Mouse (Mus musculus) liver, embryonic 14.5 days (tissue): Measurements from ENCODE around the gene Zfp747. TPM values are rescaled to one million over a fixed set of nuclear protein-coding genes. Genes with fewer than 3 reads are reported as not detected.
"Not testable (repeated sequence)": the region's sequence is repeated elsewhere in the genome, so short reads cannot be mapped to it uniquely, and the experiment has no call there.

ENCODE experiments used
- ATAC-seq: fragments of 200-750 bp; cut with Nextera tagmentation; 2 replicates; pipeline ENCODE4 v1.8.0; 2017; ENCODE audit warnings: moderate number of reproducible peaks, mild to moderate bottlenecking, moderate library complexity; ENCODE audit not compliant: insufficient read depth
- DNase-seq, 3 experiments: peaks; one replicate each; pipeline ENCODE4 v3.0.0-alpha.2; 2012 to 2013; ENCODE audit warnings: low read depth in 3 of 3, low spot score in 3 of 3
- H3K27ac ChIP-seq: fragments of 300-500 bp; sonication (generic); 2 replicates; pipeline ENCODE4 v1.5.1; 2014; ENCODE audit warnings: moderate library complexity, mild to moderate bottlenecking, control low read depth, inconsistent platforms
- H3K27me3 ChIP-seq: fragments of 300-500 bp; sonication (generic); 2 replicates; pipeline ENCODE4 v1.6.1; 2014; ENCODE audit warnings: mild to moderate bottlenecking, low read length, moderate library complexity; ENCODE audit not compliant: control insufficient read depth, insufficient read depth
- H3K36me3 ChIP-seq: fragments of 300-500 bp; sonication (generic); replicated peaks from 2 replicates; pipeline ENCODE4 v1.6.1; 2014; ENCODE audit warnings: low read depth; ENCODE audit not compliant: control insufficient read depth, insufficient read depth
- H3K4me1 ChIP-seq, 2 experiments: fragments of 200-500 bp in 1 of 2; fragments of 300-500 bp in 1 of 2; sonication (generic) in 1 of 2; replicated peaks; 2 replicates each; pipeline ENCODE4 v1.6.1; 2012 to 2014; ENCODE audit warnings: antibody characterized with exemption in 1 of 2, inconsistent platforms in 1 of 2, low read length in 1 of 2; ENCODE audit not compliant: control insufficient read depth in 2 of 2, insufficient read depth in 2 of 2
- H3K4me2 ChIP-seq: fragments of 300-500 bp; sonication (generic); 2 replicates; pipeline ENCODE4 v1.6.1; 2014; ENCODE audit warnings: low read depth, mild to moderate bottlenecking, control low read depth, moderate library complexity
- H3K4me3 ChIP-seq, 2 experiments: fragments of 200-500 bp in 1 of 2; fragments of 300-500 bp in 1 of 2; sonication (generic) in 1 of 2; 2 replicates each; pipeline ENCODE4 v1.5.1; 2012 to 2014; ENCODE audit warnings: low read depth in 2 of 2, low read length in 2 of 2, mild to moderate bottlenecking in 2 of 2, control low read depth in 1 of 2, inconsistent platforms in 1 of 2, moderate library complexity in 1 of 2; ENCODE audit not compliant: insufficient read depth in 1 of 2
- H3K9ac ChIP-seq: fragments of 300-500 bp; sonication (generic); replicated peaks from 2 replicates; pipeline ENCODE4 v1.6.1; 2014; ENCODE audit warnings: mild to moderate bottlenecking, control low read depth, moderate library complexity
- H3K9me3 ChIP-seq: fragments of 300-500 bp; sonication (generic); 2 replicates; pipeline ENCODE4 v1.6.1; 2016; ENCODE audit warnings: low read length, mixed read lengths; ENCODE audit not compliant: control insufficient read depth
- CTCF ChIP-seq: IDR thresholded peaks from 2 replicates; pipeline ENCODE4 v1.5.1; 2016; ENCODE audit warnings: antibody characterized with exemption, low read depth, control low read depth
- EP300 ChIP-seq: IDR thresholded peaks from 2 replicates; pipeline ENCODE4 v1.6.1; 2016; ENCODE audit warnings: antibody characterized with exemption, low read depth
- WGBS: fragments of 180-500 bp; shearing (Covaris S2); extraction: QIAGEN DNeasy Blood & Tissue Kit; methylation state at CpG from one replicate; pipeline ENCODE4 v1.1.7; 2014; ENCODE audit not compliant: insufficient replicate concordance; 5-methylcytosine and 5-hydroxymethylcytosine counted together
- polyA plus RNA-seq, 2 experiments: library from polyadenylated mRNA; depleted of rRNA in 1 of 2; stranded (reverse) in 1 of 2; unstranded in 1 of 2; fragments of >200 nt; fragmentation: Nextera tagmentation in 1 of 2; extraction: Ambion mirVana in 1 of 2; gene quantifications; 2 replicates each; pipeline versions ENCODE4 v1.2.1 to v1.2.3; 2012 to 2014

Zfp747 gene
- polyA plus RNA-seq, 2 experiments = 1.2 to 1.9 TPM

DNA sequence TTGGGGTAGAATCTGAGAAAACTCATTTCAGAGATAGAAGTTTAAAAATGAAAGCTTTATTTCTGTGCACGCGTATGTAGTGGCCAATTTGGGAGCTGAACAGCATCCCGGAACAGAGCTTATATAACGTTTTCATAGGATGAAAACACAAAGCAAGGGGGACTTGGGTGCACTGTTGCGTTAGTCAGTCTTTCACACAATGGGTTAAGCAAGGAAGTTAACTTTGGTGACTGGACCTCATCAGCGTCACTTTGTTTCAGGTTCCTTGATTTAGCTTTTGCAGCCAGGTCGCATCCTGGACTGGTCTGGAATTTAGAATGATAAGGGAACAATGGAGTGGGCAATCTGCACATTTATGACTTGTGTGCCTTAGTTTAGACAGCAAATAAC, 18.1 kb upstream of the Zfp747 start:
- no peak for ATAC-seq
- no peaks in the 10 kb centered on the region for H3K27me3 ChIP-seq
- H3K9ac ChIP-seq = peak overlapping the region; percentile 46
- H3K4me1 ChIP-seq = peaks cover 5 to 12% of the 10 kb centered on the region in 2 experiments
- WGBS = 13% methylated on average over 7 of the region's 7 CpGs
- TF ChIP-seq CTCF (no peak), EP300 (no peak)
- H3K36me3 ChIP-seq = no peaks in the 10 kb centered on the region
- H3K4me3 ChIP-seq = peak overlapping the region; percentile 71 to 77
- peak overlapping the region; percentile 90 for H3K4me2 ChIP-seq
- DNase-seq = no peak
- H3K9me3 ChIP-seq = no peaks in the 10 kb centered on the region
- H3K27ac ChIP-seq = no peak overlapping the region

DNA sequence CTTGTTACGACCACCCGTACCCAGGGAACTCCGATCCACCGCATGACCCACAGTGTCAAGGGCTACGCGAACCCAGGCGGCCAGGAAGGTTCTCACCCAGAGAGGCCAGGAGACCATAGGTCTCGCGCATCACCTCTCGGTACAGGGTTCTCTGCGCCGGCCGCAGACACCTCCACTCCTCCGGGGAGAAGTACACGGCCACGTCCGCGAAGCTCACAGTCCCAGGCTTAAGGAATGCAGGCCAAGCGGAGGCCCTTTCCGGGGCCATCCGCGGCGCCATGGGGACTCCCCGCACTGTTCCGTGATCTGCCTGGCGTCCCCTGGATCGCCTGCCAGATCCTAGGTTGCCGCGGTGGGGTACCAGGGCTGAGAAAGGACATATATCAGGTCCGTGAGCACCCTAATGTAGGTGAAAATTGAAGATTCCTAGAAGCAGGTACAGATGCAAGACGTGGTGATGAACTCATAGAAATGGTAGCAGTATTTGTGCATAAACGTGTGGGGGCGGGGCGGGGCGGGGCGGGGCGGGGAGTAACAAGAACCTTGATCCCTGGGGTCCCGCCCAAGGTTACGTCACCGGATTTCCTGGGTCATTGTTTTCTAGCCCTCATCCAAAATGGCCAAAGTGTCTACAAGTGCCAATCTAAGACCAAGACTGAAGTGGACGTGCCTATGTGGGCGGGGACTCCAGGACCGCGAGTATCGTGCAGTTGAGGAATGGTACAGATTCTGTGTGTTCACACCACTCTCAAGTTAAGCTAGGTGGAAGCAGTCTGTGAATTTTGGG, 17.5 kb upstream of the Zfp747 start, which contains the start of gene E430018J23Rik:
Gene E430018J23Rik, minus strand, starts transcription at position 473 of the 787 bp plus-strand sequence.
- H3K27ac ChIP-seq = peak within 1 kb of the TSS; percentile 59
- no peaks in the 10 kb centered on the region for H3K9me3 ChIP-seq
- H3K27me3 ChIP-seq = no peaks in the 10 kb centered on the region
- peak; percentile 91 for ATAC-seq
- TF ChIP-seq EP300 (no peak), CTCF (no peak)
- WGBS = under 1% methylated on average over 43 of the region's 45 CpGs
- H3K4me3 ChIP-seq = peak within 1 kb of the TSS; percentile 71 to 77
- DNase-seq = peak; percentile 94 to 96 (median 95)
- peaks cover 5 to 12% of the 10 kb centered on the region in 2 experiments for H3K4me1 ChIP-seq
- peak within 1 kb of the TSS; percentile 90 for H3K4me2 ChIP-seq
- no peaks in the 10 kb centered on the region for H3K36me3 ChIP-seq
- peak within 1 kb of the TSS; percentile 82 for H3K9ac ChIP-seq

DNA sequence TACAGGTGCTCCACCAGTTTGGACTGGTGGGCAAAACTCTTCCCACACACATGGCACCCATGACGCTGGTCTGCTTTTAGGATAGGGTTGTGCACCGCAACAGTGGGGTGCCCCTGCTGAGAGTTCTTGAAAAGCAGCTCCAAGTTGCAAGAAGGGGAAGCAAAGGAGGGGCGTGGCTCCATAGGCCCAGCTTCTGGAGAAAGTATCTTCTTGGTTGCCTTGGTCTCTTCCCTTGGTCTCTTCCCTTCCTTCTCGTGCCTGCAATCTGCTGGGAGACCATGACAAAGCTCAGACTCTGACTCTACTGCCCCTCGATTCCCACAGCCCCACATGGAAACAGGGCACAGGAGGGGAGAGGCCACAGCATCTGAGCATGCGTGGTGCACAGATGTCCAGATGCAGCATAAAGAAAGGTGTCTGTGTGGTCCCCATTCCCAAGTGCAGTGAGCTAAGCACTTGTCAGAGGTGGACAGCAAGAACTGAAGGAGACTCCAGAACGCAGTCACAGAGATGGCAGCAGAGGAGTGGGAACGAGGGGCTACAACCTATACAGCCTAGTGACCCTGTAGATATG, 16.5 kb upstream of the Zfp747 start:
- H3K9ac ChIP-seq = no peak overlapping the region
- TF ChIP-seq CTCF = no peak
- no peak for TF ChIP-seq EP300
- H3K4me1 ChIP-seq = peaks cover 5 to 12% of the 10 kb centered on the region in 2 experiments
- H3K27ac ChIP-seq = no peak overlapping the region
- H3K4me3 ChIP-seq = peak overlapping the region; percentile 65 to 77; a peak in 2 of 4 replicates
- 65% methylated on average over 8 of the region's 8 CpGs for WGBS
- peak overlapping the region; percentile 90 for H3K4me2 ChIP-seq
- no peaks in the 10 kb centered on the region for H3K27me3 ChIP-seq
- ATAC-seq = no peak
- DNase-seq = no peak
- no peaks in the 10 kb centered on the region for H3K36me3 ChIP-seq
- no peaks in the 10 kb centered on the region for H3K9me3 ChIP-seq

DNA sequence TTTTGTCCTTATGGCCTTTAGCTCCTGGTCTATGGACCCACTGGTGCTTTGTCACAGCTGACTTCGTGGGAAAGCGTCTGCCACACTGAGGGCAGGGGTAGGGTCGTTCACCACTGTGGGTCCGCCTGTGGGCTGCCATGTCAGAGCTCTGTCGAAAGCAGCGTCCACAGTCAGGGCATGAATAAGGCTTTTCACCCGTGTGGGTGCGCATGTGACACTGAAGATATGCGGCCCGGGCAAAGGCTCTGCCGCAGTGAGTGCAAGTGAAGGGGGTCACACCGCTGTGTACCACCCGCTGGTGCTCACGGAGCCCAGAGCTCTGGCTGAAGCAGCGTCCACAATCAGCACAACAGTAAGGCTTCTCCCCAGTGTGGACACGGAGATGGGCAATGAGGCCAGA, 15.7 kb upstream of the Zfp747 start:
- no peak for TF ChIP-seq CTCF
- no peak for TF ChIP-seq EP300
- no peaks in the 10 kb centered on the region for H3K36me3 ChIP-seq
- H3K4me2 ChIP-seq = no peak overlapping the region
- H3K9ac ChIP-seq = no peak overlapping the region
- no peaks in the 10 kb centered on the region for H3K9me3 ChIP-seq
- no peaks in the 10 kb centered on the region for H3K27me3 ChIP-seq
- WGBS = 80% methylated on average over 16 of the region's 16 CpGs
- H3K27ac ChIP-seq = no peak overlapping the region
- DNase-seq = no peak
- H3K4me1 ChIP-seq = peaks cover 5 to 12% of the 10 kb centered on the region in 2 experiments
- H3K4me3 ChIP-seq = no peak overlapping the region
- ATAC-seq = no peak

DNA sequence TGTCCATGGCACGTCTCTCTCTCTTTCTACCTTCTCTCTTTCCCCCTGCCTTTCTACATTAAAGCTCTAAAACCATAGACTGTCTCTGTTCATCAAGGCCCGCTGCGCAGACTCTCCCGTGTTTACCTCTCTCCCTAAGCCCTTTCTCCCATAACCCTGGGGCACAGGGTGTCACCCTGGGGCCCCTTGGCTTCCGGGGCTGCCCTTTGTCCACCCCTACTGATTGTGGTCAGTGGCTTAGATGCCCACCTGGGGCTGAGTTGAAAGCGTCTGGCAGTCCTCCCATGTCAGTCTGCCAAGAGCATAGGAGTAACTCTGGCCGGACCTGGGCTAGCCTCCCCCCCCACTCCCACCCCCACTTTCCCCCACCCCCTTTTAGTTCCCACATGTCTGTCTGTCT, 14.5 kb upstream of the Zfp747 start:
- peaks cover 5 to 16% of the 10 kb centered on the region in 2 experiments for H3K4me1 ChIP-seq
- no peak for TF ChIP-seq EP300
- TF ChIP-seq CTCF = no peak
- ATAC-seq = no peak
- no peak overlapping the region for H3K27ac ChIP-seq
- H3K36me3 ChIP-seq = no peaks in the 10 kb centered on the region; the same call in 1 of the 2 replicates
- H3K27me3 ChIP-seq = no peaks in the 10 kb centered on the region
- WGBS = 63% methylated on average over 7 of the region's 7 CpGs
- H3K9ac ChIP-seq = no peak overlapping the region
- no peak overlapping the region for H3K4me2 ChIP-seq
- no peak for DNase-seq
- no peaks in the 10 kb centered on the region for H3K9me3 ChIP-seq
- H3K4me3 ChIP-seq = no peak overlapping the region

DNA sequence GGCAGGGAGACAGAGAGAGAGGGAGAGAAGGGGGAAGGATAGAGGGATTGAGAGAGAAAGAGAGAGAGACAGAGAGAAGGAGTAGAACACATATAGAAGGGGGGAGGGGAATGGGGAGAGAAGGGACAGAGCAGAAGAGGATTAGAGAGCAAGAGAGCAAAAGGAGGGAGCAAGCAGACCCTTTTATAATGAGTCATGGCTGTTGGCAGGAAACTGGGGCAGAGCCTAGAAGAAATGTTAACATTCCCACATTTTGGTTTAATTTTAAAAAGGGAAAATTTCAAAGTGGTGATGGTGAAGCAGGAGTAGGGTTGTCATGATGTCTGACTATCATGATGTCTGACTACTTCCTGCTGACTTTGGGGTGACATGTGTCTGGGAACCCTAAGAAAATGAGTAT, 12.4 kb upstream of the Zfp747 start:
- not testable (repeated sequence) for DNase-seq, H3K27me3 ChIP-seq, H3K9ac ChIP-seq, H3K4me1 ChIP-seq, H3K4me2 ChIP-seq, ATAC-seq, H3K9me3 ChIP-seq, H3K27ac ChIP-seq, H3K4me3 ChIP-seq, H3K36me3 ChIP-seq
